Mouse (Mus musculus): ENCODE data around the gene Pcnx3.
A peak's percentile ranks its signal among the peaks of the same experiment; 100 is the strongest.

Gene Pcnx3

GRCm38 (mm10) chr19:5641021-5641420 is 47.7 kb downstream of the Pcnx3 start:
- no peak for DNase-seq (ENCODE audit: low read depth, low spot score)

DNA sequence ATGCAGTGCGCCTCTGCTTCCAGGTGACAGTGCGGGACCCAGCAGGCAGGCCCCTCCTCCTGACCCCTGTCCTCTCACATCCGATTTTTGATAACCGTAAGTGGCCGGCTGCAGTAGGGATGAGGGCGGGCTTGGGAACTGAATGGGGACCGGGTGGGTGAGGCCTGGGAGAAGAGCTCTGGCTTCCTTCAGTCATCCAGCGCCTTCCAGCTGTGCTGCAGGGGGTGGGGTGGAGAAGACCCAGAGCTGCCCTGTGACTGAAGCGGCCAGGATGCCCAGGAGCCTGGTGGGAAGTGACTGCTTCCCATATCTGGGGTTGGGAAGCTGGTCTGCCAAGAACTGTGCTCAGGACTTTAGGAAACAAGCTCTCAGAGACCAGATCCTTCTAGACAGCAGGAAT is 48.4 kb downstream of the Pcnx3 start:
- no peak for DNase-seq (ENCODE audit: low read depth, low spot score)

GRCm38 (mm10) chr19:5638416-5639005 is 50.2 kb downstream of the Pcnx3 start:
- no peak for DNase-seq (ENCODE audit: low read depth, low spot score)

- peak; percentile 64 for DNase-seq (ENCODE audit: low read depth, low spot score)
These were observed 51.4 kb downstream of the Pcnx3 start, which contains the start of gene Rela for GRCm38 (mm10) chr19:5637069-5638047. Gene Rela, plus strand, starts transcription at chr19:5637483.

DNA sequence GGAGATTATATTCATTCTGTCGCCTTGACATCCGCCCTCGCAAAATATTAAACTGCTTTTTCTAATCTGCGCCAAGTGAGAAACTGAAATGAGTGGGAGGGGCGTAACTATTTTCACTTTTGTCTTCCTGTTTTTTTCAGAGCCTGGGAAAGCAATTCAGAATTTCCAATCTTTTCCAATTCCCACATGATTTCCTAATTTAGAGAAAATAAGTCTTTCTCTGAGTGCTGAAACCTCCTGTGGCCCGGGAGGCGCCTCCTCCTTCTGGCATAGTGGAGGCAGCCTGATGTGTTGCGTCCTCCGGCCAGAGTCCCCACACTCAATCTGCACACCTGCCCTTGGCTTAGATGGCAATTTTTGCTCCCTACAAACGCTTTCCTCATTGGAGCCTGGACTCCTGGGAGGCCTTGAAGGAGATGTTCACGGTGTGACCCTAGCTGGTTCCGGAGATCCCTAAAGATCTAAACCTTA is 52.1 kb downstream of the Pcnx3 start:
- DNase-seq (ENCODE audit: low read depth, low spot score), result no peak

GRCm38 (mm10) chr19:5636036-5636570 is 52.6 kb downstream of the Pcnx3 start:
- DNase-seq (ENCODE audit: low read depth, low spot score), result no peak

DNA sequence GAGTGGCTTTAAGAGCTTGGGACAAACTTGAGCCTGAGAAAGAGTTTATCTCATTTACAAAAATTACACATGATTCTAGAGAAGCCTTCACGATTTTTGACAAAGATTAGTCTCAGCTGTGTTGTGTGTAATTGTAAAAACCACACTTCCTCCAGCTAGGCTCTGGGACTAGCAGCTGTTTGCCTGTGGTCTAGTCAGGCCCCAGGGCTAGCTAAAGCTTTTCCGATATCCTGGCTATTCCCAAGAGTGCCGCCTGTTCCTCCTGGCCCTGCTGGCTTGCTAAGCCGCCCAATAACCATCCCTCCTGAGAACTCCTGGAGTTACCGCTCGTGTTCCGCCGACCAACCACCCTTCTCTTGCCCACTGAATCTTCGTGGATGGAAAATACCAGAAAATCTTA is 56.6 kb downstream of the Pcnx3 start:
- DNase-seq (ENCODE audit: low read depth, low spot score), result no peak

DNA sequence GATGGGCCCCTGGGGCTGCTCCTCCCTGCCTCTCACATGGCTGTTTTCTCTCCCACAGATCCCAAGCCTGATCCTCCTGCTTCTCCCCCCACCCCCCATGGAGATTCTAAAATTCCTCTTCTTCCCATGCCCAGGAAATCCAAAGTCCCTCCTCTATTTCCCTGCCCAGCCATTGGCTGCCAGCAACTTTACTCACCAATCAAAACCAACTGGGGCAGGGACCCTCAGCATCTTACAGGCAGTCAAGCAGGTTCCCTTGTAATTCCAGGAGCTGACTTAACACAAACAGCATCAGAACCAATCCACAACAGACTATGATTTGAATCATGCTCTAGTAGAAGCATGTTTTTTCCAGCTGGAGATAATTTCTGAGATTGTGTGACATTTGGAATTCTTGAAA is 58.8 kb downstream of the Pcnx3 start:
- no peak for DNase-seq (ENCODE audit: low read depth, low spot score)

DNA sequence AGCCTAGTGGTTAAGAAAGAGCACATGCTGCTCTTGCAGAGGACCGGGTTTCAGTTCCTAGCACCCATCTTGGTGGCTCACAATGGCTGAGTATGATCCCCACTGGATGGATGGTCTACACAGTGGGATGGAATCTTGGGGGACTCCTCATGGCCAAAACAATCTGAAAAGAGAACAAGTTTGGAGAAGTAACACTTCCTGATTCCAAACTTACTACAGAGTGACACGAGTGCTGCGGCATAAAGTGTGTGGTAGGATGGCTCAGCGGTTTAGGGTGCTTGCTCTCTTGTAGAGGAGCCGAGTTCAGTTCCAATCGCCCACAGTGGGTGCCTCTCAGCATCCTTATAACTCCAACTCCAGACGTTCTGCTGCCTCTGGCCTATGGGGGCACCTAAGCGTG is 63.4 kb downstream of the Pcnx3 start:
- DNase-seq (ENCODE audit: low read depth, low spot score), result no peak

DNA sequence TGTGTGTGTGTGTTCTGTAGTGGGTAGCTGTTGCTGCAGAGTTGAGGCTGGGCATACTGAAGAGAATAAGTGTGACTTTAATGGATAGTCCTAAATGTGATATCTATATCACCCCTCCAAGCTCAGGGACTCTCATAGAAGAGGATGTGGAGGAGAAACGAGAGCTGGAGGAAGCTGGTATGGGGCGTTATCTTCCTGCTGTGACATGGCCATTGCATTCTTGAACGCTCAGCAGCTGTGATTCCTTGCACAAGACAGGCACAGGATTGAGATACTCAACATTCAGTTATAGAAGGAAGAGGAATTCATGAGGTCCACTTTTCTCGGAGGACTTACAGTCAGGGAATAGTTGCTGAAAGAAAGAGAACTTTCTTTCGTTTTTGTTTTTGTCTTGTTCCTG is 66.8 kb downstream of the Pcnx3 start:
- no peak for DNase-seq (ENCODE audit: low read depth, low spot score)

GRCm38 (mm10) chr19:5620007-5620406 is 68.7 kb downstream of the Pcnx3 start:
- no peak for DNase-seq (ENCODE audit: low read depth, low spot score)

- no peak for DNase-seq (ENCODE audit: low read depth, low spot score)
These were observed 73.8 kb downstream of the Pcnx3 start for GRCm38 (mm10) chr19:5614953-5615352.

All from retina, adult 2 months (tissue).